Mouse (Mus musculus): ENCODE data around the gene Tkt.
A peak's percentile ranks its signal among the peaks of the same experiment; 100 is the strongest.
"Not testable (repeated sequence)": the region's sequence is repeated elsewhere in the genome, so short reads cannot be mapped to it uniquely, and the experiment has no call there.

Gene Tkt

DNA sequence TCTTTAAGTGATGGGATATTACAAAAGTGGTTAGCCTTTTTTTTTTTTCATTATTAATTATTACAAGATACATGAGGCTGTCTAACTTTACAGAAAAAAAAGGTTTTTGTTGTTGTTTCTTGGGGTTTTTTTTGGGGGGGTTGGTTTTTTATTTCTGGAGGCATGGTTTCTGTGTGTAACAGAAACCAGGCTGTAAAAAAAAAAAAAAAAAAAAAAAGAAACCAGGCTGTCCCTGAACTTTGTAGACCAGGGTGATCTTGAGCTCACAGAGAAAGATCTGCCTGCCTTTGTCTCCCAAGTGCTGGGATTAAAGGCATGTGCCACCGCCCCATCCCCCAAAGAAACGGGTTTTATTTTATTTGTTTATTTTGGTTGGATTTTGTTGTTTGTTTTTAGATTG, 3.8 kb downstream of the Tkt start:
- DNase-seq (ENCODE audit: low spot score in 2 of 2), result no peak

DNA sequence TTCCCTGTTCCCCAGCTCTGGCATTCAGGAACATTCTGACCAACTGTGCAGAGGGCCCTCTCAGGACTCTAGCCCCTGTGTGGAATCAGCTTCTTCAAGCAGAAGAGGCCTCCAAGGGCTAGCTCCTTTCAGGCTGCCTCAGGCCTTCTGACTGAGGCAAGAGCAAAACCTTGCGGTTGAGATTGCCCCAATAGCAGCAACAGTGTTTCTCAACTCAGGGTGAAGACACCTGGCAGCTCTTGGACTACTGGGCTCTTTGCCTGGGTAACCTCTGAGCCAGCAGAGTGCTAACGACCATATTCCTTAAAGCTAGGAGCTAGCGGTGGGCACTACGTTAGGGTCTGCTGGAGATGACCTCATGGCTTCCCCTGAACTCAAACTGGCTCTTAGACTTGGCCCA, 5.0 kb downstream of the Tkt start:
- no peak for DNase-seq (ENCODE audit: low spot score in 2 of 2)

GRCm38 (mm10) chr14:30556651-30557050, 8.5 kb downstream of the Tkt start:
- no peak for DNase-seq (ENCODE audit: low spot score in 2 of 2)

DNA sequence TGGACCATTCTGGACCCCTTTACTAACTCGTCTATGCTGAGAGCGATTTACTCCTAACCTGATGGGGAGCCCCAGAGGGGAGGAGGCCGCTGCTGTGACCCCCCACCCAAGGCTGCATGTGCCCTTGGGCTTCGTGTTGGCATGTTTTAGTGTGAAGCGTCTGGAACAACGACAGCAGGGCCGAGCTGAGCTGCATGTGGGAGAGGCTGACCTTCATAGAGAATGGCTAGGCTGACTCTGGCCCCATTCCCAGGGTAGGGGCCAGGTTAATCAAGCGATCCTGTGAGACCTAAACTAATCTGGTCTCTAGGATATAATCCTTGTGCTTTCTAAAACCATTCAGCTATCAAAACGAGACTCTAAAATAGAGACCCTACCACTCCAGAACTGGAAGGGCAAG, 9.6 kb downstream of the Tkt start:
- no peak for DNase-seq (ENCODE audit: low spot score in 2 of 2)

GRCm38 (mm10) chr14:30559321-30559850, 11.2 kb downstream of the Tkt start:
- DNase-seq (ENCODE audit: low spot score in 2 of 2), result no peak

DNA sequence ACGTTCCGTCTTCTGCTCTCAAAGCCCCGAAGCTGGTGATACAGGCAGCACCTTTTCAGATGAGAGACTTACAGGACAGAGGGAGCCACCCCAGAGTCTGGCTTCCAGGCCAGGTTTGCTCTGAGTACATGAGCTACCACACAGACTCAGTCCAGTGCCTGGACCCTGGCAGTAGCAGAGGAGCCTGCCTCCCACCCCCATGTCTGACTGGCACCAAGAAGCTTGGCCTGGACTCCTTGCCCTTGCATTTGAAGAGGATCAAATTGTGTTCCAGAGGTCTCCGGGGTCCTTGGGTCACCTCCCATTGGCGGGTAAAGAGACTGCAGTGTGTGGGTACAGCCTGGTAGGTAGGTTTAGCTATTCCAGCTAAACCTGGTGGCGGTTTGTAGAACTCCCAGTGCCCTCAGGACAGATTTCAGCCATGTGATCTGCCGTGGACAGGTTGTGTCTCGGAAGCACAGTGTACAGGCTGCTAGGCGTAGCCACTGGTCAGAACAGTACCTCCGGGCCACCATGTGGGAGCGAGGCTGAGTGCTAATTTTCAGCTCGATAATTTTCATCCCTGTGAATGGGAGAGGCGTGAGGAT, 12.7 kb downstream of the Tkt start:
- DNase-seq (ENCODE audit: low spot score in 2 of 2), result no peak

DNA sequence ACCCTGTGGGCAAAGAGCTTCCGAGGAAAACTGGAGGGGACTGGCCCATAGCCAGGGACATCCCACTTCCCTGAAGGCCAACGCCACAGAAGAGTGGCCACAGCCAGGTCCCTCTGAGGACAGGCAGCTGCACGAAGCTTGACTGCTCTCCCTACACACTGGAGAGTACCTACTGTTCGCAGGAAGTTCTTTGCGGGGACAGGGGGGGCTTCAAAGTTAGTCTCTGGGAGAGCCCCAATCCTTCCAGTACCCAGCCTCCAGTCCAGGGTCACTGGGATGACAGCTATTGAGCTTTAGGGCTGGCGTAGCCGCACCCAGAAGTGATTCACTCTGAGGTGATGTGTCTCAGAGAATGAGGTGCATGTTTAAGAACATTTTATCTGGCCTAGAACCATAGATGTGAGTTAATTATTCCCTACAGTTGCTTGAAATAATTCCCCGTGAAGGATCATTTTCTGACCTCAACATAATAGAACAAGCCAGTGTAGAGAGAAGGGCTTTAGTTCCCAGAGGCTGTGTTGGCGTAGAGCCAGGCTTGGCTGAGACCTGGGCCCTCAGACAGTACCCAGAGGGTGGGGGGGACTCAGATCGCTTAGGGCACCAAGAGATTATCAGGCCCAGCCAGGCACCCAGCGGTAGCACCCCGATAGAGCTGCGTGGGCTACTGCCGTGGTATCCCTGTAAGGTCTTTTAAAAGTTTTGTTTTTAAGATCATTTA, 13.5 kb downstream of the Tkt start:
- no peak for DNase-seq (ENCODE audit: low spot score in 2 of 2)

DNA sequence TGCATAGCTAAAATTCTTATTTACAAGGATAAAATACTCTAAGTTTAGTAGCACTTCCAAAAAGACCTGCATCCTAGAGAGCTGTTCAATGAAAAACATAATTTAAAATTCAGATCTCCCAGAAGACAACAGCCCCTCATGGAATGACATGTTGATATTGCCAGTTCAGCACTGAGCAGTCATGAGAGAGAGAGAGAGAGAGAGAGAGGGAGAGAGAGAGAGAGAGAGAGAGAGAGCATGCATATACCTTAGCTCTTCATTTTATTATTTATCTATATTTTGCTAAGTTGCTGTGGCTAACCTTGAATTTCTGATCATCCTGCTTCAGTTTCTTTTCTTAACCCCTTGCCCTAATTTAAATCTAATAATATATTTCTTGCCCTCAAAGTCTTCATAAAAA, 14.2 kb downstream of the Tkt start:
- no peak for DNase-seq (ENCODE audit: low spot score in 2 of 2)

GRCm38 (mm10) chr14:30564451-30564850, 16.3 kb downstream of the Tkt start:
- no peak for DNase-seq (ENCODE audit: low spot score in 2 of 2)

GRCm38 (mm10) chr14:30566317-30566716, 18.2 kb downstream of the Tkt start:
- DNase-seq (ENCODE audit: low spot score in 2 of 2), result no peak

DNA sequence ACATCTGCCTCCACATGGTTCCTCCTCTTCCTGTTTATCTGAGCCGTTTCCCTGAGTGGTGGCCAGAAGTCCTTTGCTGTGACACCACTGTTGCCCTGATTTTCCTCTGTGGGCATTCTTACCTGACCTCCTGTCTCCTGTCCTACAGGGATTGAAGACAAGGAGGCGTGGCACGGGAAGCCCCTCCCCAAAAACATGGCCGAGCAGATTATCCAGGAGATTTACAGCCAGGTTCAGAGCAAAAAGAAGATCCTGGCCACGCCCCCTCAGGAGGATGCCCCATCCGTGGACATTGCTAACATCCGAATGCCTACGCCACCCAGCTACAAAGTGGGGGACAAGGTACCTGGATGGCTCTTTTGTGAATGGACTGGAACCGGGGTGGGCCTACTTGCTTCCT, 19.9 kb downstream of the Tkt start:
- DNase-seq (ENCODE audit: low spot score in 2 of 2), result no peak

DNA sequence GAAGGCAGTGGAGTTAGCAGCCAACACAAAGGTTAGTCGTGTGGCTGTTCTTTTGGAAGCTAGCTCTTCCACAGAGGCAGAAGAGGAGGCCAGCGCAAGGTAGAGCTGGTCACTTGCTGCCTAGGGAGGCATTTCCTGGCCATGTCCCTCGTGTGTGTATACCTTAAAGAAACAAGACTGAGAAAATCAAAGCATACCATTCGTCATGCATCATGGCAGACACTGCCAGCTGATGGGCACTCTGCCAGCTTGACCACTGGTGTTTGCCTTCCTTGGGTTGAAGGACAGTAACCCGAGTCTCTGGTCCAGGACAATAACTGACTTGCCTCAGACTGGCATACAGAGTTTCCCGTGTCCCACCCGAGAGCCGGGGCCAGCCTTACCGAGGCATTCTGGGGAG, 22.1 kb downstream of the Tkt start:
- DNase-seq (ENCODE audit: low spot score in 2 of 2), result no peak

GRCm38 (mm10) chr14:30572253-30572652, 24.1 kb downstream of the Tkt start:
- no peak for DNase-seq (ENCODE audit: low spot score in 2 of 2)

DNA sequence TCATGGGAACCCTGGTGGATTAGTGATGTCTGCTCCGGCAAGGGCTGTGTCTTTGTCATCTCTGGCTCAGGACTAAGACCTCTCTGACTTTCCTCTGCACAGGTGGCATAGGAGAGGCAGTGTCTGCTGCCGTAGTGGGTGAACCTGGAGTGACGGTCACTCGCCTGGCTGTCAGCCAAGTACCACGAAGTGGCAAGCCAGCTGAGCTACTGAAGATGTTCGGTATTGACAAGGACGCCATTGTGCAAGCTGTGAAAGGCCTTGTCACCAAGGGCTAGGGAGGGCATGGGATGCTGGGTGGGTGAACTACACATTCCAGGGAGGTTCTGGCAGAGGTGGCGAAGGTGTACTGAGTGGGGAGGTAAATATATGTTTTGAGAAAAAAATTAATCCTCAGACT, 25.1 kb downstream of the Tkt start:
- DNase-seq (ENCODE audit: low spot score in 2 of 2), result no peak

GRCm38 (mm10) chr14:30573983-30574584, 25.9 kb downstream of the Tkt start:
- DNase-seq (ENCODE audit: low spot score in 2 of 2), result peak; percentile 62 to 81

GRCm38 (mm10) chr14:30575791-30576190, 27.6 kb downstream of the Tkt start:
- no peak for DNase-seq (ENCODE audit: low spot score in 2 of 2)

DNA sequence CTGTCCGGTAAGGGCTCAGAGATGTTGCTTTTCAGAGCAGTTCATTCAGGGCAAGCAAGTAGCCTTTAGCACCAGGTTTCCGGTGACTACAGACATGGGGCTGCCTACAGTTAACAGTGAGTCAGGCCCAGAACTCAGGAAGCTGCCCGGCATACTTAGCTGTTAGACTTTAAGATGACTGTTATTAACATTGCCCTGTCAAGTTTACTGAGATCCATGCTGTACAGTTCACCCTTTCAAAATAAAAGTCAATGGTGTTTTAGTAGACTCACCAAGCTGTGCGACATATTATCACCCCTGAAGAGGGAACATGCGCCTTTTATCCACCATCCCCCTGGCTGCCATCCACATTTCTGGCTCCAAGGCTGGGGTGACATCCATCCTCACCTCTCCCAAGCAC, 28.1 kb downstream of the Tkt start:
- no peak for DNase-seq (ENCODE audit: low spot score in 2 of 2)

- not testable (repeated sequence) for DNase-seq (ENCODE audit: low spot score in 2 of 2)
These were observed 29.3 kb downstream of the Tkt start for GRCm38 (mm10) chr14:30577303-30578062.

DNA sequence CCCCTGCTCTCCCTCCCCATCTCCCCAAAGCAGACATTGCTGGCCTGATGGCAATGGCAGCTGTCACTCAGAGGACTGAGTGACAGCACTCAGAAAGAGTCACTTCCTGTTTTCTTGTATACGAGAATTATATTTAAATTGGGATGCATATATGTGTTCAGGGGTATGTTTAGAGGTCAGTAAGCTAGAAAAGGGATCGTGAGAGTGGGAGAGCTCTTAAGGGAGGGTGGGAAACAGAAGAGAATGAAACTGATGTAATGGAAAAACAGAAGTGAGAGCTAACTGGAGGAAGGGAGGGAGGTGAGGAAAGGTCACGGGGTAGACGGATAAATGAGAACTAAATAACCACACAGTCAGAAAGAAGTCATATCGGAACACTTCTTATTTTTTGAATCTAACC, 31.0 kb downstream of the Tkt start:
- no peak for DNase-seq (ENCODE audit: low spot score in 2 of 2)

GRCm38 (mm10) chr14:30579882-30580281, 31.7 kb downstream of the Tkt start:
- no peak for DNase-seq (ENCODE audit: low spot score in 2 of 2)

- DNase-seq (ENCODE audit: low spot score in 2 of 2), result no peak
These were observed 33.1 kb downstream of the Tkt start for GRCm38 (mm10) chr14:30581238-30581637.

GRCm38 (mm10) chr14:30584077-30584476, 35.9 kb downstream of the Tkt start:
- DNase-seq (ENCODE audit: low spot score in 2 of 2), result no peak
